Mouse (Mus musculus) embryo, embryonic 9.5 days (tissue): ENCODE measurements at regions not wholly inside any gene's neighbourhood (a gene's known extent, or its start where the extent isn't known, plus 50 kb on each side); places are given as distances from the start of the nearest gene placed in this dataset.
"Not testable (repeated sequence)": the region's sequence is repeated elsewhere in the genome, so short reads cannot be mapped to it uniquely, and the experiment has no call there.

Source experiments
- DNase-seq: peaks from one replicate; pipeline ENCODE4 v3.0.0-alpha.2; 2017; ENCODE audit errors: extremely low spot score

DNA sequence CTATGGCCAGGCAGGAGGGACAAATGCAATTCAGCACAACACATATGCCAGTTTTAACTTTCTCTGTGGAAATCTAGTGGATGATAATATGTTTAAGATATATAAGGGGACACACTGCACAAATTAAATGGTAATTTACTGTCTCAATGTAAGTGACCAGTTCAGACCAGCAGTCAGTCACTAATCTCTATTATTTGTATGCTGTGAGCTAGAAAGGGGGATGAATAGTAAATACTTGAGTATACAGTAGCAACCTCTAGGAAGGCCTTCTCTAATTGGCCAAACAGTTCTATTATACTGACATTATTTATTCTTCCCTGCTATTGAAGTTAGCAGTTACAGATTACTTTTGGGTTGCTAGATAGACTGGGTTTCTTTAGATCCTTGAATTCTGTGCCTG lies 391.2 kb downstream of the Fign start:
- DNase-seq, result no peak

DNA sequence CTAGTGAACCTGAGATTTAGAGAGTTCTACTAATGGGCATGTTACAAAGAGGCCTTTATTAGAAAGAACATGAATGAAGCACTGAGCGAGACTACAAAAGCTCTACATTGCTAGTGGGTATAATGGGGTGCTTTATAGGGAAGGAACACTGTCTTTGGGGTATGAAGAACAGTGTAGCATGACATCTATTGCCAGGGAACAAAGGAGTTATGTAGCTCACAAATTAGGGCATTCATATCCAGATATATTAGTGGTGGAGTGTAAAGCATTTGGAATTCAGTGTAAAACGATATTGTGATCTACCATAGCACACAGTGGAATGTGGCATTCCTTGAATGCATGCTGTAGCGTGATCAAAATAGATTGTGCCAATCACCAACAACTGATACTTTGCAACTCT lies 391.7 kb downstream of the Fign start:
- no peak for DNase-seq

DNA sequence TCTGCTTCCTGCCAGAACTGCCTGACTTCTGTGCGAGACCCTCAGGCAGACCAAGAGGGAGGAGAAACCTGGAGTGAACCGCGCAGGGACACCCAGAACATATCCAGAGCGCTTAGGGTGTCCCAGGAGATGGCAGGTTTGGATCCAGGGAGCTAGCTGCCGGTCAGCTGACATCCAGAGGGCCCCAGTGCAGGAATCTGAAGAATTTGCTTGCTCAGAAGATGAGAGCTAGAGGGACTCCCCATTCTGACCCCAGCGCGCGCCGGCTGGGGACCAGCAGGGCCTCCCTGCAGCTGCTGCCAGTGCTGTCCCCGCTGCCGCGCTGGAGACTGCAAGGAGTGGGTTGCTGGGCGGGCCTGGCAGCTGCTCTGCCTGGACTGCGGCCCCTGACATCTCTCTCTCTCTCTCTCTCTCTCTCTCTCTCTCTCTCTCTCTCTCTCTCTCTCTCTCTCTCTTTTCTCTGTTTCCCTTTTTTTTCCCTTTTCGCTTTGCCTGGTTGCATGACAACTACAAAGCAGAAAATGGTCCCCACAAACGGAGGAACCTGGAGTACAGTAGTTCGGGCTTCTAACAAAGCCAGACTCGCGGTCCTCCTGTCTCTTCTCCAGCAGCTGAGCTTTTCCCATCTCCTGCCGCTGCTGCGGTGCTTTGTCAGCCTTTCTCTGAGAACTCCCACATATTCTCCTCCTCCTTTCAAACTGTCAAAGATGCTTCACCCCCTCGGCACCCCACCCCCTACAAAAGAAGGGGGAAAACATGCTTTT lies 395.3 kb downstream of the Fign start:
- peak; percentile 83 for DNase-seq

DNA sequence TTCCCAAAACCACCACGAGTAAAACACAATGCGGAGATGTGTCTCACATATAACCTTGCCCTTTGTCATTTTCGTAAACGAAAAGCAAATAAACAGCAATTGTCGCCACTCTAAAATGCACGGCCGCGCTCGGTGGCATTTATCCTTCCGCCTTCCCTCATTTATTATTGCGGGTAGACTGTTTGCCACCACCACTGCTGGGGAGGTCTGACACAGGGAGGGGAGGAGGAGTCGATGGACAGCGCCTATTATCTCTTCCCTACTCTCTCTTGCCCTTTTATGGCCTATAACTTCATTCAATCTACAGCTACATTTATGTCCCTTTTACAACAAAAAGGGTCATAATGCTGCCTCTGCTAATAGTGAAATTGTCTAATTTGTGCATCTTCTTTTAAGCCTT lies 396.0 kb downstream of the Fign start:
- peak; percentile 49 for DNase-seq

DNA sequence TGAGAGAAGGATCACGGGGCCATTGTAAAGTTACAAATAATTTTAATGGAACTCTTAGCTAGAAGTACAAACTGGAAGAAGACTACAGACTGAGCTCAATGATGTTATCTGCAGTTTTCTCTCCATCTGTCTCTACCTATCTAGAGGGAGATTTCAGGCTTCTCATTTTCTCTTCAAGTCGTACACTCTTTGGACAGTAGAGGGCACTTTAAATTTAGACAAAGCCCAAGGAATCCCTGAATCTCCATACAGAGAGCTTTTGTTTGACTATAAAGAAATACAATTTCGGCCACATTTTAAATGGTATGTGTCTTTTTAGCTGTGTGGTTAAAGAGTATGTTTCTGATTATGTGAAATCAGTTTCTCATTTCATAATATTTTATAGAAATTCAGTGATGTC lies 397.6 kb downstream of the Fign start:
- peak; percentile 38 for DNase-seq

DNA sequence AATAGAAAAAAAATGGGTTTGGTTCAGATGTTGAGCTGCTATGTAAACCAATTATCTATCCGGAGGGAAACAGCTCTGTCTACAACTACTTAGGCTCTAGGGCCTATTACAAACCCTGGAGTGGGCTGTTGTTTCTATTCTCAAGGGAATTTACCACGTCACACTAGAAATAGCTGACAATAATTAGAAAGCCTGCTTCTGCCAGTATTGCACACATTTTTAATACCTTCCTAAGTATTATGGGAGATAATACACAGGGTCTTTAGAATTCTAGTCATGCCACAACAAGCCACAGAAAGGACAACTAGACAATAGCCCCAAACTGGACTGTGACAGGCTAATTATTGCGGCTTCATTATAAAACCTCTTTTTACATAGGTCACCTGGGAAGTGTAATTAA lies 428.1 kb downstream of the Fign start:
- DNase-seq, result no peak

DNA sequence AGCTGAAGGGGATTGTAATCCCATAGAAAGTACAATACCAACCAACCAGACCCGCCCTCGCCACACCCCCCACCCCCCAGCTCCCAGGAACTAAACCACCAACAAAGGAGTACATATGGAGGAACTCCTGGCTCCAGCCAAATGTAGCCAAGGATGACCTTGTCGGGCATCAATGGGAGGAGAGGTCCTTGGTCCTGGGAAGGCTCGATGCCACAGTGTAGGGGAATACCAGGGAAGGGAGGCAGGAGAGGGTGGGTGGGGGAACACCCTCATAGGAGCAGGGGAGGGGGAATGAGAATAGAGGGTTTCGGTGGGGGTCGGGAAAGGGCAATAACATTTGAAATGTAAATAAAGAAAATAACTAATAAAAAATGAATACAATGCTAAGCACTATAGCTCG lies 429.1 kb downstream of the Fign start:
- no peak for DNase-seq

DNA sequence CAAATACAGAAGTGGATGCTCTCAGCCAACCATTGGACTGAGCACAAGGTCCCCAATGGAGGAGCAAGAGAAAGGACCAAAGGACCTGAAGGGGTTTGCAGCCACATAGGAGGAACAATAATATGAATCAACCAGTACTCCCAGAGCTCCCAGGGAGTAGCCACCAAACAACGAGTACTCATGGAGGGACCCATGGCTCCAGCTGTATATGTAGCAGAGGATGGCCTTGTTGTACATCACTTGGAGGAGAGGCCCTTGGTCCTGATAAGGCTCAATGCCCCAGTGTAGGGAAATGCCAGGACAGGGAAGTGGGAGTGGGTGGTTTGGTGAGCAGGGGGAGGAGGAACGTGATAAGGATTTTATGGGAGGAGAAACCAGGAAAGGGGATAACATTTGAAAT lies 437.9 kb downstream of the Fign start:
- DNase-seq, result not testable (repeated sequence)
